Mouse (Mus musculus): ENCODE measurements at regions not wholly inside any gene's neighbourhood (a gene's known extent, or its start where the extent isn't known, plus 50 kb on each side); places are given as distances from the start of the nearest gene placed in this dataset.

- no peak for TF ChIP-seq CTCF (IDR thresholded peaks at IDR 0.05; ENCODE audit: low read depth, low read length)
- no peak for TF ChIP-seq POLR2AphosphoS5 (IDR thresholded peaks at IDR 0.05; ENCODE audit: insufficient replicate concordance, low read depth, low read length)
- TF ChIP-seq GATA2 (IDR thresholded peaks at IDR 0.05; ENCODE audit: borderline replicate concordance, low read depth, low read length): no peak
Measured at GRCm38 (mm10) chr11:92858170-92858569, 239.7 kb upstream of the Car10 start.

Data from G1E (cell line).